Mouse (Mus musculus) cerebellum, adult 2 months (tissue): ENCODE measurements around the gene Sdhc.

ENCODE experiments used
- CTCF ChIP-seq: fragments of 200-500 bp; IDR thresholded peaks from 2 replicates; pipeline ENCODE4 v1.5.1; 2011; ENCODE audit warnings: low read depth, mild to moderate bottlenecking, control low read depth, low read length, moderate library complexity, borderline replicate concordance; ENCODE audit not compliant: insufficient read depth
- POLR2A ChIP-seq: fragments of 200-500 bp; IDR thresholded peaks from 2 replicates; pipeline ENCODE4 v1.6.1; 2011; ENCODE audit warnings: low read length, control low read depth, borderline replicate concordance; ENCODE audit not compliant: insufficient read depth

GRCm38 (mm10) chr1:171119405-171119804 is 31.0 kb downstream of the Sdhc start:
- TF ChIP-seq POLR2A: no peak
- no peak for TF ChIP-seq CTCF
